Mouse (Mus musculus) erythroblast, embryonic 14.5 days (primary cell): Measurements from ENCODE around the gene Adipor2.

ENCODE experiments used
- GATA1 ChIP-seq: IDR thresholded peaks from 2 replicates; pipeline ENCODE4 v1.6.1; 2012; ENCODE audit warnings: low read length, inconsistent platforms, mixed read lengths
- TAL1 ChIP-seq: IDR thresholded peaks from 3 replicates; pipeline ENCODE4 v1.6.1; 2012; ENCODE audit warnings: low read length, inconsistent platforms, mixed read lengths

DNA sequence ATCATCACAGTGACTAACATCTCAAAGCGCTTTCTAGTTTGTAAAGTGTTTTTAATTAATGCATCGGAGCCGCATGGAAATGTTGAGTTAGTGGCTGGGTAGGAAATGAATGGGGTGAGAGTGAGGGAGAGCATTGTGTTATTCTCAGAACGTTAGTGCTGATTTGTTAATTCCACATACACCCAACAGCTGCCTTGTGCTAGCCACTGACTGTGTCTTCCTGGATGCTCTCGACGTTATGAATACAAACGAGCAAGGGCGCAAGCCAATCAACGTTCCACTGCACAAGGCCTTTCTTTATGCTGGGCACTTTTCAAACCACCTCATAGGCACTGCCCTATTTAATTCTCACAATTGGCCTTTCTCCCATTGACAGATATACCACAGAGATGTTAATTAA is 98.8 kb downstream of the Adipor2 start:
- TF ChIP-seq TAL1, result no peak
- no peak for TF ChIP-seq GATA1
